Mouse (Mus musculus) adrenal gland, postnatal 0 days (tissue): ENCODE measurements around the gene Ewsr1. TPM values are rescaled to one million over a fixed set of nuclear protein-coding genes. Genes with fewer than 3 reads are reported as not detected.

Experiments used
- microRNA-seq: library from miRNA; unstranded; fragments of <30 nt; microRNA quantifications from one replicate; pipeline ENCODE4, GENCODE M21; 2016; ENCODE audit warnings: borderline replicate concordance; ENCODE audit not compliant: insufficient number of aligned reads
- polyA plus RNA-seq: library from polyadenylated mRNA; unstranded; fragments of >200 nt; fragmentation: Nextera tagmentation; extraction: Ambion mirVana; gene quantifications from 2 replicates; pipeline ENCODE4 v1.2.1, GENCODE M21; 2015

The Ewsr1 gene
- 196 and 312 TPM in 2 replicates for polyA plus RNA-seq

GRCm38 (mm10) chr11:5098736-5099542, at the start of gene Ewsr1, which contains the start of gene Rhbdd3:
Gene Ewsr1 (minus strand): TSS chr11:5099266.
Gene Rhbdd3 (plus strand): TSS chr11:5098926.

GRCm38 (mm10) chr11:5065056-5065821, 33.8 kb downstream of the Ewsr1 start, which contains the start of gene Gas2l1:
Gene Gas2l1 (minus strand): TSS chr11:5065327.

GRCm38 (mm10) chr11:5057856-5058641, 41.0 kb downstream of the Ewsr1 start, which contains the start of gene Rasl10a:
Gene Rasl10a (plus strand): TSS chr11:5058128.

Small RNA genes lying within 50 kb of the gene (microRNA-seq; reads per million reads assigned to microRNA genes)
- gene Gm47296 = not detected

Other genes starting within 250 kb of the Ewsr1 start
- gene Nf2, start 249.7 kb downstream of the Ewsr1 start, polyA plus RNA-seq = 25.1 and 28.5 TPM in 2 replicates
- gene Nipsnap1, start 225.3 kb downstream of the Ewsr1 start, polyA plus RNA-seq = 36.6 and 43.3 TPM in 2 replicates
- gene Thoc5, start 203.9 kb downstream of the Ewsr1 start, polyA plus RNA-seq = 15.3 and 19.4 TPM in 2 replicates
- 1.9 and 3.8 TPM in 2 replicates for gene Nefh, start 151.2 kb downstream of the Ewsr1 start, polyA plus RNA-seq
- gene Ap1b1, start 112.4 kb downstream of the Ewsr1 start, polyA plus RNA-seq = 33.0 and 48.1 TPM in 2 replicates
- gene Rasl10a, start 41.1 kb downstream of the Ewsr1 start, polyA plus RNA-seq = 2.9 TPM in 2 replicates
- 33.8 and 45.0 TPM in 2 replicates for gene Gas2l1, start 33.9 kb downstream of the Ewsr1 start, polyA plus RNA-seq
- gene Rhbdd3, start 340 bp downstream of the Ewsr1 start, polyA plus RNA-seq = 24.6 and 34.5 TPM in 2 replicates
- 6.5 and 19.8 TPM in 2 replicates for gene Emid1, start 53.0 kb upstream of the Ewsr1 start, polyA plus RNA-seq
- 7.2 and 7.9 TPM in 2 replicates for gene Kremen1, start 162.3 kb upstream of the Ewsr1 start, polyA plus RNA-seq